Mouse (Mus musculus) kidney, adult 2 months (tissue): Measurements from ENCODE around the gene Tmem130.

Experiments
- CTCF ChIP-seq: fragments of 200-500 bp; conservative IDR thresholded peaks from 2 replicates; pipeline ENCODE4 v1.5.1; 2011; ENCODE audit warnings: low read depth, mild to moderate bottlenecking, control low read depth, low read length, moderate library complexity, mixed read lengths; ENCODE audit not compliant: insufficient read depth, insufficient read length
- POLR2A ChIP-seq: fragments of 200-500 bp; IDR thresholded peaks from one replicate; pipeline ENCODE4 v1.6.1; 2011; ENCODE audit warnings: low read depth, low read length, control low read depth

GRCm38 (mm10) chr5:144695289-144696060 is 66.1 kb downstream of the Tmem130 start:
- no peak for TF ChIP-seq CTCF
- no peak for TF ChIP-seq POLR2A
